Mouse (Mus musculus) megakaryocyte, embryonic 14.5 days (primary cell): ENCODE data around the gene Gm6588.

ENCODE experiments used
- FLI1 ChIP-seq: IDR thresholded peaks from 2 replicates; pipeline ENCODE4 v1.6.1; 2012; ENCODE audit warnings: low read length, inconsistent platforms, mixed read lengths
- GATA1 ChIP-seq: IDR thresholded peaks from 3 replicates; pipeline ENCODE4 v1.6.1; 2012; ENCODE audit warnings: mixed read lengths, low read length, inconsistent platforms, borderline replicate concordance

DNA sequence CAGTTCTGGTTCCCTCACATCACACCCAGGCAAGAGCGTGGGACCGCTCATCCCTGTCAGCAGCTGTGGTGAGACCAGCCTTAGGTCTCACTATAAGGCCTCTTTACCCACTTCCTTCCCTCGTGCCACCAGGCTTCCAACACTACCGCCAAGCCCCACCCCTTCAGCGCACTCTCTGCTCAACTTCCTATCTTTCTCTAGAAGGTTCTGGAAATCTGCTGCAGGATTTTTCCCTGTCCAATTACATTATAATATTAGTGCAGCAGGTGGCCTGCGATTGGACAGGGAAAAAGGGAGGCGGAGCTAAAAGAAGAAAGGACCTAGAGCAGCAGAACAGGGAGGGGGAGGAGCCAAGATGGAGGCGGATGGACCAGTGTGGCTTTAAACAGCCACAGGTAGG lies 33.8 kb downstream of the Gm6588 start:
- TF ChIP-seq GATA1 = no peak
- TF ChIP-seq FLI1 = no peak
